Mouse (Mus musculus): ENCODE results near the gene Sema3b.

Sema3b gene

DNA sequence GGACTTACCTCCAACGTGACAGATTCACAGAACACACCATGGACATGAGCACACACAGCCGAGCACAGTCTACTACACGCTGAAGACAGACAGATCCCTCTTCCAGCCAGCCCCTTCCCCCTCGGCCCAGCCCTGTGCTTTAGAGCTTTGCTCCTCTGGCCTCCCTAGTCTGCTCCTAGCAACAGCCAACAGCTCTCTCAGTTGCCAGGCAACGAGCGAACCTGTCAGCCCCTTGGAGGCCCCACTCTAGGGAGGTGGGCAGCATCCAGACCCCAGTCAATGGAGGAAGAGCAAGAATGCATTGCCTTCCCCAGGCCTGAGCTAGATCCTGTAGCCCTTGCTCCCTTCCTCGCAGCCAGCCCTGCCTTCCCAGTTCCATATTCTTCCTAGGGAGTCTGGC is 28.0 kb upstream of the Sema3b start:
- TF ChIP-seq GATA4 (IDR thresholded peaks at IDR 0.05; ENCODE audit: insufficient replicate concordance, low read length) = no peak

- no peak for TF ChIP-seq GATA4 (IDR thresholded peaks at IDR 0.05; ENCODE audit: insufficient replicate concordance, low read length)
Observed at GRCm38 (mm10) chr9:107635279-107636028, 26.4 kb upstream of the Sema3b start, which contains the start of gene Gnai2. TSS of gene Gnai2 (minus strand) at chr9:107635367.

DNA sequence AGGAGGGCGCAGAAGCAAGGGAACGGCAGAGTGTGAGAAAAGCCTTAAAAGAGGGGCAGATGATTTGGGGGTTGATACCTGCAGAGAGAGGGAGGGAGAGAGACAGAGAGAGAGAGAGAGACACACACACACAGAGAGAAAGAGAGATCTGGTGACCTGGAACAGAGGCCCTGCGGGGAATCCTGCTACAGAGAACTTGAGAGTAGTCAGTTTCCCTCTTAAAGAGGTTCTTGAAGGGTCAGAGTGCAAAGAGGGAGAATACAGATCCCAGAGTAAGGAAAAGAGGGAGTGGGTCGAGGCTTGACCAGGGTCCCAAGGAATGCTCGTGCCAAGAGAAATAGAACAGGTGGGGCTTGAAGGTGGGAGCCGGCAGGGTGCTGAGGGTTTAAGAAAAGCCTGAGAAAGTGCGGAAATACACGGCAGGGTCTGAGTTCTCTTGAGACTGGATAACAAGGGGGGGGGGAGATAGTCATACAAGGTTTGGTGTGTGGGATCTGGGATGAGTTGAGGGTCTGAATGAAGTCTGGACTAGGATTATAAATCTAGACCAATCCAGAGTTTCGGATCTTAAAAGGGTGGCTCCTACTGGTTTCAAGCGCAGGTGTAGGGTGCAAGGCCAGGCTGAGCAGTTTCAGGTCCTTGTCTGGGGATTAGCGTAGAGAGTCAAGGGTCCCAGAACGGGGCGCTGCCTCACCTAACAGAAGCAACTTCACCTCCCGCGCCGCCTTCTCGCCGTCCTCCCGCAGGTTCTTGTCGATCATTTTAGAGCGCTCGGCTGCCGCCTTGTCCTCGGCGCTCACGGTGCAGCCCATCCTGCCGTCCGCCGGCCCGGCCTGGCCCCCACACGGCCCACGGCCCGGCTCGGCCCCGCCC is 25.6 kb upstream of the Sema3b start:
- no peak for TF ChIP-seq GATA4 (IDR thresholded peaks at IDR 0.05; ENCODE audit: insufficient replicate concordance, low read length)

GRCm38 (mm10) chr9:107633661-107634405 is 24.8 kb upstream of the Sema3b start:
- no peak for TF ChIP-seq GATA4 (IDR thresholded peaks at IDR 0.05; ENCODE audit: insufficient replicate concordance, low read length)

DNA sequence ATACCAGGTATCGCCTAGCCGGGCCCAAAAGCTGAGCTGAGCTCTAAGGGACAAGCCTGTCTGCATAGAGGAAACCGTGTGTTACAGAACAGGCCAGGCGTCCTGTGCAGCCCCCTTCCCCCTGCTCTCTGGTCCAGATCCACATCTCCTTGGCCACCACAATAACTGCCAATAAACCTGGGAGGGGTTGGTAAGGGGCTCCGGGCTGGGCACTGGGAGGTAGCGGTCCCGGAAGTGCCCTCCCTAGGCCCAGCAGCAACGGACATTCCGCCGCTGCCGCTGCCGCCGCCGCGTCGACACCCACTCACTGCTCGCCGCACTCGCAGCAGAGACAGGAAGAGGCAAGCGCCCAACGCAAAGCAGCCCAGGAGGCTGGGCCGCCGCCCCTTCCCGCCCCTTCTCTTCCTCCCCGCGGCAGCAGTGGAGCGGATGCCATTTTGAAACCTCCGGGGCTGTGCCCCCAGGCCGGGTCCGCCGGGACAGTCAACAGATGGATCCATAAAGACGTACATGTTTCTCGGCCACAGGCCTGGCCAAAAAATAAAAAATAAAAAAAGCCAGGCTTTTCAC is 24.1 kb upstream of the Sema3b start:
- no peak; the same call in 1 of the 2 replicates for TF ChIP-seq GATA4 (IDR thresholded peaks at IDR 0.05; ENCODE audit: insufficient replicate concordance, low read length)

- TF ChIP-seq GATA4 (IDR thresholded peaks at IDR 0.05; ENCODE audit: insufficient replicate concordance, low read length) = no peak
Observed at GRCm38 (mm10) chr9:107632478-107632877, 23.4 kb upstream of the Sema3b start.

DNA sequence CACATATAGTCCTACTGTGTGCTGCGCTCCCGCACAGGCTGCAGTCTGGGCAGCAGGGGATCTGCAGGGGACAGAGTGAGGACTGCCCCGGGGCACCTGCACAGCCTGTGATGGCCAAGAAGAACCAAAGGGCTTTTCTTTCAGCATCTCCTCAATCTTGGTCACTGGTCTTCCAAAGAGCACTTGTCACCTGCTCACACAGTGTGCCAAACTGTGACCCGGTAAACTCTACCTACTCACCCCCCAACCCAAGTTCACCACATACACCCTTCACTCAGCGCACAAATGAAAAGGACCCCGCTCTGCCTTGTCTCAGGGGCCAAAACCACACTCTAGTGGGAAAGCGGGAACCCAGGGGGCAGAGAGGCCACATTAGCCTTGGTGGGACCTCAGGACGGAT is 22.8 kb upstream of the Sema3b start:
- TF ChIP-seq GATA4 (IDR thresholded peaks at IDR 0.05; ENCODE audit: insufficient replicate concordance, low read length) = no peak

DNA sequence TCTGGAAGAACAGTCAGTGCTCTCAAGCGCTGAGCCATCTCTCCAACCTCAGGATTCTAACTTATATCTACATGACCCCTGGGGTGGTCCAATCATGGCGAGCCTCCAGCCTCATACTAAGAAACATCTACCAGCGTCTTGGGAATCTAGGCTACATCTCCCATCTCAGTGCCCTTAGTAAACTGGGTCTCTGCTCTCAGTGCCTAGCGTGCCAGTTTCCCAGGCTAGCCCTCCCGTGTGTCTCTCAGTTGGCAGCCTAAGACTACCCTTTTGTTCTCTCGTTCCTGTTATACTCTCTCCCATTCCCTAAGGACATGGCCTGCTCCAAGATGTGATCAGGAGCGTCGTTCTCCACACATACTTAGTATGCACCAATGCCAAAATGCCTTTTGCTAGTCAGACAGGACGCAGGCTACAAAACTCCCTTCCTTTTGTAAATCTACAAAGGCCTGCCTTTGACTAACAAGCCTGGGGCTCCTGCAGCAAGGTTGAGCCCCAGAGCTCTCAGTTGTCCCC is 22.3 kb upstream of the Sema3b start:
- TF ChIP-seq GATA4 (IDR thresholded peaks at IDR 0.05; ENCODE audit: insufficient replicate concordance, low read length) = no peak

DNA sequence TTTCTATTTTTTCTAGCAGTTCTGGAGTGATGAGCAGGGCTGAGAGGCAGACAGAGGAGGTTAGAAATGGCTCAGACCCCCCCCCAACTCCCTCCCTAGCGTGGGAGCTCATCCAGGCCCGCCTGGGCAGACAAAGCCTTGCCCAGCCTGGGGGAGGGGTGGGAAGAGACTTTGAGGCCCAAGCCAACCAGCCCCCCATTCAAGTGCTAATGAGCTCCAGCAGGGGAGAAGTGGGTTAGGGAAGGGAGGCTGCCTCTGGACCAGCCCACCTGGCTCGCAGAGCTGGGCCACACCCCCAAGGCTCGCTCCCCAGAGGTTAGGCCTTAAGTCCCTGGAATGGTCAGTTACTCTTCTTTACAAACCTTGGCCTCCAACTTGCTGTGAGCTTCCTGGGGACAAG is 21.5 kb upstream of the Sema3b start:
- no peak for TF ChIP-seq GATA4 (IDR thresholded peaks at IDR 0.05; ENCODE audit: insufficient replicate concordance, low read length)

GRCm38 (mm10) chr9:107629901-107630425 is 20.9 kb upstream of the Sema3b start:
- TF ChIP-seq GATA4 (IDR thresholded peaks at IDR 0.05; ENCODE audit: insufficient replicate concordance, low read length) = no peak

- no peak for TF ChIP-seq GATA4 (IDR thresholded peaks at IDR 0.05; ENCODE audit: insufficient replicate concordance, low read length)
Observed at GRCm38 (mm10) chr9:107629411-107629730, 20.3 kb upstream of the Sema3b start.

DNA sequence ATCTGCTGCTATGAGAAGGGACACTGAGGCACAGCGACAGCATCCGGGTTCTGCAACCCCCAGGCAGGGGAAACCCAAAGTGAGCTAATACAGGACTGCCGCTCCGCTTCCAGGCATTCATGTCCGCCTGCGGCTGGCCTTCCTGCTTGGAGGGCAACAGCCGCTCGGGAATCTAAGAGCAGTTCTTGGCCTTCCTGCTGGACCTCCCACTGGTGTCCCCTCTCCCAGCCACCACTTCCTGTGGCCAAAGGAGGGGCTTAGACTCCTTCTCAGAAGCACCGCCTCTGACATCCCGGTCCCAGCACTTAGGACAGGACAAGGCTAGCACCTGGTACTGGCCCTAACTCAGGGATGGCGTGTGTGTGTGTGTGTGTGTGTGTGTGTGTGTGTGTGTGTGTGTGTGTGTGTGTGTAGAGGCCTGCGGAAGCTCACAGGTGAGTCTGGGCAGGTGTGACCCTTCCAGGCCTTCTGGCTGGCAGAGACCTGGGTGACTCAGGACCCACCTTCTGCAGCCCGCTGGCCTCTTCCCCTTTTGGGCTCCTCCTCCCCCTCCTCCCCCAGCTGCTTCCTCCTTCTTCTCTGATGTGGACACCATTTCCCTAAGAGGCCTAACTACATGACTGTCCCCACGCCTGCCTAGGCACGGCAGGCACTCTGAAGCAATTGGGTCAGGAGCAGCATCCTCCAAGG is 19.8 kb upstream of the Sema3b start:
- TF ChIP-seq GATA4 (IDR thresholded peaks at IDR 0.05; ENCODE audit: insufficient replicate concordance, low read length) = peak; percentile 47; the same call in 1 of the 2 replicates

- no peak for TF ChIP-seq GATA4 (IDR thresholded peaks at IDR 0.05; ENCODE audit: insufficient replicate concordance, low read length)
Observed at GRCm38 (mm10) chr9:107627387-107628255, 18.6 kb upstream of the Sema3b start.
